In genomic region chr2:48813371-48814222, GRCm38 (mm10) we compare ENCODE assay signal across 8 mouse cellular contexts. TPM values are rescaled to one million over a fixed set of nuclear protein-coding genes. Genes with fewer than 3 reads are reported as not detected.
DNase-seq lines count a peak whose midpoint lies in the region; ATAC-seq lines count a peak whose summit lies in the region.

TSS of gene Acvr2a (plus strand) at chr2:48814109.

- no peaks in the 10 kb centered on the region for H3K9me3 ChIP-seq in intestine, embryonic 16.5 days (ENCODE audit: control insufficient read depth, low read length)

- intact Hi-C loops in gastrocnemius, postnatal 36 days (cut with DNase I), result loop anchor here (5.0 to 10.0 kb wide), 3 partner anchors 259 to 356 kb away; no protein-coding TSS in a partner anchor
- intact Hi-C loops in left cerebral cortex, postnatal 25 days (cut with DNase I), result loop anchor here (5.0 kb wide), 3 partner anchors 74 to 356 kb away; no protein-coding TSS in a partner anchor

- H3K27ac ChIP-seq in intestine, embryonic 16.5 days (ENCODE audit: low read length), result peak within 1 kb of the TSS; percentile 97

- peak within 1 kb of the TSS; percentile 86 for H3K4me3 ChIP-seq in intestine, embryonic 16.5 days (ENCODE audit: low read length)

- H3K4me2 ChIP-seq in intestine, embryonic 16.5 days (ENCODE audit: low read depth, low read length), result peak within 1 kb of the TSS; percentile 72

- ATAC-seq in intestine, embryonic 16.5 days, result peak; percentile 92

- H3K27me3 ChIP-seq in intestine, embryonic 16.5 days (replicated peaks; ENCODE audit: control insufficient read depth, insufficient read depth, low read length), result no peaks in the 10 kb centered on the region

- WGBS in intestine, embryonic 16.5 days, result under 1% methylated on average over 86 of the region's 105 CpGs

- H3K9ac ChIP-seq in intestine, embryonic 16.5 days (ENCODE audit: low read depth, low read length), result peak within 1 kb of the TSS; percentile 92

- DNase-seq in adrenal gland, adult 18-20 months (ENCODE audit: low spot score in 2 of 2), result peak; percentile 93 to 94
- peak; percentile 94 for DNase-seq in embryo, embryonic 11 days
- peak; percentile 89 to 92 for DNase-seq in gastrocnemius, postnatal 36 days
- peak; percentile 87 to 92 for DNase-seq in left cerebral cortex, postnatal 25 days (ENCODE audit: low spot score in 2 of 2)
- peak; percentile 90 for DNase-seq in mesoderm, embryonic 11.5 days (ENCODE audit: low read depth, low spot score)
- DNase-seq in right cerebral cortex, postnatal 25 days, result peak; percentile 91
- DNase-seq in urinary bladder, postnatal 36 days (ENCODE audit: low spot score in 2 of 2), result peak; percentile 91 to 93

- no peaks in the 10 kb centered on the region for H3K36me3 ChIP-seq in intestine, embryonic 16.5 days (ENCODE audit: control insufficient read depth, insufficient read depth, low read length)

- H3K4me1 ChIP-seq in intestine, embryonic 16.5 days (ENCODE audit: control insufficient read depth, insufficient read depth, low read length), result no peaks in the 10 kb centered on the region

RNA-seq across cellular contexts. Expression of gene Acvr2a, which starts in this region (rescaled TPM):
- total RNA-seq in adrenal gland, adult 18-20 months (2021), result 10 to 100 TPM; 13.5 to 18.6 TPM
- total RNA-seq in gastrocnemius, postnatal 36 days (2021), result 10 to 100 TPM; 17.1 to 18.7 TPM
- 10.9 and 12.9 TPM in 2 replicates for polyA plus RNA-seq in intestine, embryonic 16.5 days (2015; fragmentation: Nextera tagmentation; extraction: Ambion mirVana)
- 10 to 100 TPM; 48.3 to 52.5 TPM for total RNA-seq in left cerebral cortex, postnatal 25 days (2021)

Comparison
In these comparisons a context has a peak if more than half of its experiments do, and no peak if none do; other contexts are left out.
1. Peak in every context shown above with its lines: DNase-seq, ATAC-seq, H3K4me3 ChIP-seq and H3K27ac ChIP-seq.